Mouse (Mus musculus) lung, adult 2 months (tissue): Measurements from ENCODE around the gene Sbno1. TPM values are rescaled to one million over a fixed set of nuclear protein-coding genes. Genes with fewer than 3 reads are reported as not detected.
"Not testable (repeated sequence)": the region's sequence is repeated elsewhere in the genome, so short reads cannot be mapped to it uniquely, and the experiment has no call there.

Experiments
- DNase-seq: peaks from one replicate; pipeline ENCODE4 v3.0.0; 2022
- H3K4me1 ChIP-seq: fragments of 200-500 bp; 2 replicates; pipeline ENCODE4 v1.6.1; 2011; ENCODE audit warnings: low read length; ENCODE audit not compliant: control insufficient read depth, insufficient read depth
- H3K4me3 ChIP-seq: fragments of 200-500 bp; replicated peaks from 2 replicates; pipeline ENCODE3; 2011; ENCODE audit warnings: low read depth, mild to moderate bottlenecking, control low read depth, low read length; ENCODE audit errors: extremely low read depth
- CTCF ChIP-seq: fragments of 200-500 bp; IDR thresholded peaks from 2 replicates; pipeline ENCODE4 v1.5.1; 2011; ENCODE audit warnings: mild to moderate bottlenecking, low read length, control low read depth; ENCODE audit not compliant: insufficient read depth
- POLR2A ChIP-seq: fragments of 200-500 bp; IDR thresholded peaks from 2 replicates; pipeline ENCODE4 v1.6.1; 2011; ENCODE audit warnings: low read depth, mild to moderate bottlenecking, control low read depth, low read length, borderline replicate concordance; ENCODE audit errors: extremely low read depth
- WGBS: fragments of 180-500 bp; shearing (Covaris S2); methylation state at CpG from one replicate; pipeline ENCODE4 v1.1.7; 2018; 5-methylcytosine and 5-hydroxymethylcytosine counted together
- polyA plus RNA-seq: library from polyadenylated mRNA; depleted of rRNA; stranded (reverse); fragments of >200 nt; gene quantifications from 2 replicates; pipeline ENCODE4 v1.2.3, GENCODE M21; 2012; rRNA removed

Gene Sbno1
- polyA plus RNA-seq, 1 experiment, result 19.2 TPM

DNA sequence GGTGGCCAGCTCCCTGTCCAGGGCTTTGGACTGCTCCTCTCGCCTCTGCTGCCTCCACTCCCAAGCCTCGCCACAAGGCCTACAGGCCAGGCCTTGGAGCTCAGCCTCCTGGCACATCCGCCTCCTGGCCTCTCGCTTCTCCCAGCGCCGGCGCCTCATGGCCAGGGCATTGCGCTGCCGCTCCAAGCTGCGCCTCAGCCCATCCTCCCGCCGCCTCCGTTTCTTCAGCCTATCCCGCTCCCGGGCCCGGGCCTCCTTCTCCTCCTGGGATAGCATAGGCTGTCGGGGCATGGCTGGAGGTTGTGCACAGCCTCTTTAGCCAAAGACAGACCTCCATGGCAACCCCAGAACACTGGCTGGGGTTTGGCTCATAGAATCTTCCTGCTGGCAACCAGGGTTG is 76.6 kb downstream of the Sbno1 start:
- TF ChIP-seq CTCF, result no peak
- TF ChIP-seq POLR2A, result no peak
- no peak overlapping the region for H3K4me3 ChIP-seq
- peaks cover 14% of the 10 kb centered on the region for H3K4me1 ChIP-seq
- WGBS, result 92% methylated on average over 17 of the region's 17 CpGs
- no peak for DNase-seq

DNA sequence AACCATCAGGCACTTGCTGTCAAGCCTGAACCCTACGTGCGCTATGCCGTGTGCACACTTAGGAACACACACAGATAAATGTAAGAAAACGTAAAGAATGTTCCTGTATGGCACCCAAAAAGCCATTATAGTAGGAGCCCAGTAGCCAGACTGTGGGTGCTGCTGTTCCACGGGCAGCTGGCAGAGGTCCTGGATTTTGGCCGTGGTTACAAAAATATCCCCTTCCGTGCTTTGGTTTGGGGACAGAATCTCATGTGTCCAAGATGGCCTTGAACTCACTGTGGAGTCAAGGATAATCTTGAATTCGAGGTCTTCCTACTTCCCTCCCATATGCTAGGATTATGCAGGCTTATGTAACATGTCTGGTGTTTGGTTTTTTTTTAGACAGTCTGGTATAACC is 82.9 kb downstream of the Sbno1 start:
- TF ChIP-seq CTCF, result no peak
- TF ChIP-seq POLR2A, result no peak
- DNase-seq, result no peak
- 70% methylated on average over 8 of the region's 8 CpGs for WGBS
- Histone ChIP-seq H3K4me1 (peaks cover under 1% of the 10 kb centered on the region), H3K4me3 (no peak overlapping the region)

DNA sequence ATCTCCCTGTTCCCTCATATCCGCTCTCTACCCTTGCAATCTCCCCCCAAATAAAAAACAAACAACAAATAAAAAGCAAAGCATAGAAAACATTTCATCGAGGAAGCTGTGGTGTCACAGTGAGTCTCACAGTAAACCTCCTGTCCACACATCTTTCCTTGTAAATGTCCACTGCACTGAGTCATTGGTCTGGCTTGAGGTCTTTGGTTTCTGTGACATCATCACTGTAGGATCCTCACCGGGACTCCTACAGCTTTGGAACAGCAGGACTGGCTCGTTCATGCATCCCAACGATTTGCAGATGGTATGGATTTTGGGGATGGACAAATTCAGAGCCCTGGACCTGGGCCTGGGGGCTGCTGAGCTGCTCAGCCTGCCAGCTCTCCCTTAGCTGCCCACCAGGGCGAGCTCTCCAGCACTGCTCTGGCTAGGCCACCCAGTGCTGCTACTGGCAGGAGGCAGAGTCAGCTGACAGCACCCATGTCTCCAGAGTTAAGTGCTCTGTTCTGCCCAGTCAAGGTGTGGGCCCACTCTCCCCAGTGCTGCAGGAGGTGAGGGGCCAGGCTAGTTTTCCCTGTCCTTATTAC is 84.0 kb downstream of the Sbno1 start:
- not testable (repeated sequence) for DNase-seq, H3K4me1 ChIP-seq, H3K4me3 ChIP-seq
- 72% methylated on average over 6 of the region's 6 CpGs for WGBS

DNA sequence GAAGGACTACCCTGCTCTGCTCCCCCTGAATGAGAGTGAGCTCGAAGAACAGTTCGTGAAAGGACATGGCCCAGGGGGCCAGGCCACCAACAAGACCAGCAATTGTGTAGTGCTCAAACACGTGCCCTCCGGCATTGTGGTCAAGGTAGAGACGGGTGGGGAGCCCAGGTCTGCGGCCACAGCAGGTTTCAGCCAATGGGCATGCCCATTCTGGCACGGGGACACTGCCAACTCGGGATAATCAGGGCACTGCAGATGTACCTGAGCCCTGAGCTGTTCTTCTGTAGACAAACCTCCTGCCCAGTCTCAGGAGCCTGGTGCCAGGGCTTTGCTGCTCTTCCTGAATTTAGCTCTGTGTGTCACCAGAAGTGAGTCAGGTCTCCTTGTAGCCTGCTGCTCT is 87.0 kb downstream of the Sbno1 start:
- no peak for DNase-seq
- Histone ChIP-seq H3K4me3 (no peak overlapping the region), H3K4me1 (peaks cover 5% of the 10 kb centered on the region)
- TF ChIP-seq POLR2A, result no peak
- TF ChIP-seq CTCF, result no peak
- WGBS, result 92% methylated on average over 8 of the region's 8 CpGs

DNA sequence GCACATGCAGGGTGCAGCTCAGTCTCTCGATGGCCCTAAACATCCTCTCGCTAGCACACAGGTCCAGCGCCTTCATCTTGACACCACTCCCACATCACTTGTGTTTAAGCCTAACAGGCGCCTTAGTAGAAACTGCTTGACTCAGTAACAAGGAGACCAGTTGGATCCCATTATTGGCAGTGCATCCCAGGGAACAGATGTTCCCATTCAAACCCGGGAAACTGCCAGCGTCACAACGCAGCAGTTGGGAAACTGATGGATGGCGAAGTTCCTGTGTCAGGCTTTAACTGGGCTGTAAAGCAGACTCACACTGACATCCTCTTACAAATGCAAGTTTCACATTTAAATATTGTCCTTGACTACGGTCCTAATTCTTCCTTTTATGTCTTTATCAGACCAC is 87.9 kb downstream of the Sbno1 start:
- Histone ChIP-seq H3K4me1 (peaks cover 5% of the 10 kb centered on the region), H3K4me3 (no peak overlapping the region)
- WGBS, result 39% methylated on average over 9 of the region's 9 CpGs
- TF ChIP-seq POLR2A, result no peak
- no peak for TF ChIP-seq CTCF
- no peak for DNase-seq

DNA sequence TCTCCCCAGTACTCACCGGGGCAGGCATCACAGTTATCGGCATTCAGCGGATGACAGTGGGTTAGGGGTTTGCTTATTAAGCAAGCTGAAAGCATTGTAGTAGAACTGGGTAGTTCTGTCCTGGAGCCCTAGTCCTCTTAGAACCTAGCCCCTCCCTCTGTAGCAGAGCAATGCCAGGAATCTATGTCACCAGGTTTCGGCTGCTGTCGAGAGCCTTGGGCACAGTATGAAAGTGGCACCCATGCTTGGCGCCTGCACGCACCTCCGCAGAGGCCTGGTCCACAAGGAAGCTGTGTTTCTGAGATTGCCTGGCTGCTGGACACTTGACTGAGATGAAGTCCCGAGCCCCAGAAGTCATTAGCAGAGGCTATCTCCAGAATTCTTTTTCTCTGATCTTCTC is 88.7 kb downstream of the Sbno1 start:
- no peak for DNase-seq
- H3K4me3 ChIP-seq, result no peak overlapping the region
- TF ChIP-seq POLR2A (no peak), CTCF (no peak)
- WGBS, result 76% methylated on average over 9 of the region's 9 CpGs
- H3K4me1 ChIP-seq, result peaks cover 5% of the 10 kb centered on the region

DNA sequence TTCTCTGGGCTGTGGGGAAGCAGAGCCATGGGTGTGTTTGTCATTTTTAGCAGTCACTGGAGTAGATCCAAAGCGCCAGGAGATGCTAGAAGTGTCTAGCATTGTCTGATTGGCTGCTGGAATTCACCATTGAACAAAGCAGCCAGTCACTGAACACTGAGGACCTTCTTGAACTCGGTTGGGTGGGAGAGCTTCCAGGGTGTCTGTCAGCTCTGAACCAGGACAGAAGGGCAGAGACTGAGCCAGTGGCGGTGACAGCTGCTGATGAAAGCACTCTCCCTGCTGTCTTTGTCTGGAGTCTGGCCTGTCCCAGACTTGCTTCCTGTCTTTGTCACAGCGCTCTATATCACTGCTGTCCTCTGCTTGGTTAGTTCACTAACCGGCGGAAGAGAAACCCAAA is 91.4 kb downstream of the Sbno1 start:
- Histone ChIP-seq H3K4me3 (no peak overlapping the region), H3K4me1 (peaks cover 5% of the 10 kb centered on the region)
- TF ChIP-seq CTCF (no peak), POLR2A (peak; percentile 29; the same call in 1 of the 2 replicates)
- WGBS, result 39% methylated on average over 6 of the region's 6 CpGs
- DNase-seq, result no peak

DNA sequence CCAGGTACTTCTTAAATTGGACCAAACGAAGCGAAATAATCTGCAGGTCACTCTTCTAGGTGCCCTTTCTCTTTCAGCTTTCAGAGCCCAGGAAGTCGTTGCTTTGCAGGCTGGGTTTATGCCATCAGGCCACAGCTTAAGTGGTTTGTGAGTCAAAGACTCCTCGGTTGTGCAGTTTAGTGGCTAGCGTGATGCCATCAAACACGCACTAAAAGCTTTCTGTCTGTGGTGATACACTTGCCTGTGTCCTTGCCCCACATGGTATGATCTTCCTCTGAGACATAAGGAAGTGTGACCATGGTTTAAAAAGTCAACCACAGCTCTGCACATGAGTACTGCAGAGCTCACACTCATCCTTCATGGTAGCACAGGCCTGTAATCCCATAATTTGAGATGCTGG is 95.7 kb downstream of the Sbno1 start:
- H3K4me1 ChIP-seq, result peaks cover 4% of the 10 kb centered on the region; the same call in 1 of the 2 replicates
- no peak overlapping the region for H3K4me3 ChIP-seq
- no peak for DNase-seq
- TF ChIP-seq CTCF (no peak), POLR2A (no peak)
- WGBS, result 81% methylated on average over 6 of the region's 6 CpGs

DNA sequence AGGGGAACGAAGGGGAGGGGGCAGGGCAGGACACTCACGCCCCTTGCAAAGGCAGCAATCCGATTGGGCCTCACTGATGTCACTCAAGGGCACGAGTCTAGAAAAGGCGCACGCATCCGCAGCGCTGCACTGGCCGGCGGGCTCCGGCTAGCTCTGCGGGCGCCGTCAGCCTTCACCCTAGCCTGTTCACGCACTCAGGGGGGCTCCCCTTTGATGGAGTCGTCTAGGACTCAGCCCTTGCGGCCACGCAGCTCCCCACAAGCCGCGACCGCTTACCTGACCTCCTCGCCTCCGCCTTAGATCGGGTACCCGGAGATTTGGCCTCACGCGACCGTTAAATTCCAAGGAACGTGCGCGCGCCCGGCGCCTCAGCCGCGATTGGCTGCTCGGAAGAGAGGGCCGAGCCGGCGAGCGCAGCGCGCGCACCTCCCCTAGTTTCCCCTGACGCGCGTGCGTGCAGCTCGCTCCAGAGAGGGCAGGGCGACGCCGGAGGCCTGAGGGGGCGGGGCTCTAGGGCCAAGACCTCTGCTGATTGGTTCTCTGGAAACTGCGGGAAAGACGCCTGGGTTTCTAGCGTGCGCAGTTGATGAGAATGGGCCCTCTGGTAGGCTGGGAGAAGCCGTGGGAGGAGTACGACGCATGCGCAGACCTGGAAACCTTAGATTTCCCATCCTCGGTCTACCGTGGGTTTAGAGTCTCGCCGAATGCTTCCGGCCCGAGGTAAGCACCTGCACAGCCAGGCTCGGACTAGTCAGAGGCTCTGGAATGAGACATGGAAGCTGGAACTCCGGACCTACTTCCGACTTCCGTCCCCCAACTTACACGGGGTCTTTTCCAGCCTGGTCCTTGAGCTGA is 98.1 kb downstream of the Sbno1 start, which contains the start of the genes Mphosph9 and 2810006K23Rik:
TSS of gene Mphosph9 (minus strand) at position 463 of the 855 bp plus-strand sequence.
TSS of gene 2810006K23Rik (plus strand) at position 580 of the 855 bp plus-strand sequence.
- DNase-seq, result peak; percentile 99
- peak within 1 kb of the TSS; percentile 90 for H3K4me3 ChIP-seq
- H3K4me1 ChIP-seq, result 0 out of 2 replicates have a peak, but pooled peaks cover 2% of the 10 kb centered on the region
- TF ChIP-seq POLR2A (peak; percentile 100), CTCF (no peak)
- under 1% methylated on average over 72 of the region's 72 CpGs for WGBS

DNA sequence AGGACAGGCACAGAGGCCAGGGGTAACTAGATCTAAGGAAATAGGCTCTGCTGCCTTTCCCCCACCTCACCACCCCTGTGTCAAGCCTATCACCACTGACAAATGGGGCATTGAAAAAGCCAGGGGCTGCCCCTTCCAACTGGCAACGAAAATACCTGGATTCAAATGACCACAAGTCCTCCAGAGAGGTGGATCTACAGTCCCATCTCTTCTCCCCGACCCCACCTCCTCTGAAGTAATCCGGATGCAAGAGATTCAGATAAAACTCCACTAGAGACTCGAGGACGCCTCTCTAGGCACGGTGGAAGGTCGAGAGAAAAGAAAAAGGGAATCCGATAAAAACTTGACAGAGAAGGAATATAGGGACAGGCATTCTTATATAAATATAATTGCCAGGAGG is 99.0 kb downstream of the Sbno1 start:
- Histone ChIP-seq H3K4me3 (no peak overlapping the region), H3K4me1 (0 out of 2 replicates have a peak, but pooled peaks cover 2% of the 10 kb centered on the region)
- DNase-seq, result no peak
- TF ChIP-seq POLR2A, result no peak
- TF ChIP-seq CTCF, result no peak
- whole genome bisulfite sequencing, result under 1% methylated on average over 8 of the region's 8 CpGs

Other genes starting within 250 kb of the Sbno1 start
- 122 and 163 TPM in 2 replicates for gene Pitpnm2, start 176.2 kb downstream of the Sbno1 start, polyA plus RNA-seq
- 2.4 and 3.3 TPM in 2 replicates for gene Mphosph9, start 98.0 kb downstream of the Sbno1 start, polyA plus RNA-seq
- gene 2810006K23Rik, start 97.9 kb downstream of the Sbno1 start, polyA plus RNA-seq, result 3.4 and 3.7 TPM in 2 replicates
- 79.4 and 86.2 TPM in 2 replicates for gene Cdk2ap1, start 62.9 kb downstream of the Sbno1 start, polyA plus RNA-seq
- 31.7 and 36.5 TPM in 2 replicates for gene Kmt5a, start 13.9 kb upstream of the Sbno1 start, polyA plus RNA-seq
- gene Rilpl2, start 52.4 kb upstream of the Sbno1 start, polyA plus RNA-seq, result 19.6 and 20.6 TPM in 2 replicates
- gene Snrnp35, start 57.1 kb upstream of the Sbno1 start, polyA plus RNA-seq, result 3.0 and 4.8 TPM in 2 replicates
- gene Rilpl1, start 105.4 kb upstream of the Sbno1 start, polyA plus RNA-seq, result 24.4 and 26.0 TPM in 2 replicates
- gene Tmed2, start 114.7 kb upstream of the Sbno1 start, polyA plus RNA-seq, result 112 and 149 TPM in 2 replicates
- 11.0 and 12.9 TPM in 2 replicates for gene Ddx55, start 126.9 kb upstream of the Sbno1 start, polyA plus RNA-seq
- 11.8 and 18.4 TPM in 2 replicates for gene Eif2b1, start 153.1 kb upstream of the Sbno1 start, polyA plus RNA-seq
- gene Gtf2h3, start 153.1 kb upstream of the Sbno1 start, polyA plus RNA-seq, result 20.1 and 30.4 TPM in 2 replicates
- gene Atp6v0a2, start 202.6 kb upstream of the Sbno1 start, polyA plus RNA-seq, result 39.2 and 45.3 TPM in 2 replicates